Mouse (Mus musculus): ENCODE data around the gene Slco1b2.
"Not testable (repeated sequence)": the region's sequence is repeated elsewhere in the genome, so short reads cannot be mapped to it uniquely, and the experiment has no call there.

The Slco1b2 gene

GRCm38 (mm10) chr6:141629291-141629690 is at the start of gene Slco1b2:
Gene Slco1b2, plus strand, starts transcription at chr6:141629518.
- no peak for DNase-seq

- DNase-seq = no peak
Observed at GRCm38 (mm10) chr6:141584791-141585403, 44.4 kb upstream of the Slco1b2 start.

- no peak for DNase-seq
Observed at GRCm38 (mm10) chr6:141590002-141590401, 39.3 kb upstream of the Slco1b2 start.

GRCm38 (mm10) chr6:141590598-141591200 is 38.6 kb upstream of the Slco1b2 start:
- DNase-seq = not testable (repeated sequence)

GRCm38 (mm10) chr6:141596081-141596480 is 33.2 kb upstream of the Slco1b2 start:
- DNase-seq = no peak

- no peak for DNase-seq
Observed at GRCm38 (mm10) chr6:141597037-141597436, 32.3 kb upstream of the Slco1b2 start.

- DNase-seq = no peak
Observed at GRCm38 (mm10) chr6:141600940-141601339, 28.4 kb upstream of the Slco1b2 start.

- DNase-seq = peak; percentile 1
Observed at GRCm38 (mm10) chr6:141610702-141611260, 18.5 kb upstream of the Slco1b2 start.

- no peak for DNase-seq
Observed at GRCm38 (mm10) chr6:141614017-141614416, 15.3 kb upstream of the Slco1b2 start.

- DNase-seq = no peak
Observed at GRCm38 (mm10) chr6:141615348-141615747, 14.0 kb upstream of the Slco1b2 start.

GRCm38 (mm10) chr6:141632935-141633334 is 3.6 kb downstream of the Slco1b2 start:
- peak; percentile 45 for DNase-seq

- no peak for DNase-seq
Observed at GRCm38 (mm10) chr6:141635250-141635649, 5.9 kb downstream of the Slco1b2 start.

- peak; percentile 27 for DNase-seq
Observed at GRCm38 (mm10) chr6:141640639-141641038, 11.3 kb downstream of the Slco1b2 start.

- DNase-seq = no peak
Observed at GRCm38 (mm10) chr6:141687008-141687407, 57.7 kb downstream of the Slco1b2 start.

- DNase-seq = no peak
Observed at GRCm38 (mm10) chr6:141691246-141691645, 61.9 kb downstream of the Slco1b2 start.

Measured in kidney, postnatal 14 days (tissue).